Mouse (Mus musculus) heart, adult 2 months (tissue): ENCODE measurements around the gene March9.

Experiments
- CTCF ChIP-seq: fragments of 200-600 bp; IDR thresholded peaks from 2 replicates; pipeline ENCODE4 v1.8.1; 2022; ENCODE audit warnings: antibody characterized with exemption, mild to moderate bottlenecking, moderate library complexity
- EP300 ChIP-seq: fragments of 200-500 bp; IDR thresholded peaks from 2 replicates; pipeline ENCODE4 v1.6.1; 2011; ENCODE audit warnings: low read depth, low read length, control low read depth; ENCODE audit not compliant: insufficient read depth

GRCm38 (mm10) chr10:127071203-127071602, 11.2 kb upstream of the March9 start:
- TF ChIP-seq EP300 (no peak), CTCF (no peak)
